Mouse (Mus musculus): ENCODE measurements at regions not wholly inside any gene's neighbourhood (a gene's known extent, or its start where the extent isn't known, plus 50 kb on each side); places are given as distances from the start of the nearest gene placed in this dataset.

DNA sequence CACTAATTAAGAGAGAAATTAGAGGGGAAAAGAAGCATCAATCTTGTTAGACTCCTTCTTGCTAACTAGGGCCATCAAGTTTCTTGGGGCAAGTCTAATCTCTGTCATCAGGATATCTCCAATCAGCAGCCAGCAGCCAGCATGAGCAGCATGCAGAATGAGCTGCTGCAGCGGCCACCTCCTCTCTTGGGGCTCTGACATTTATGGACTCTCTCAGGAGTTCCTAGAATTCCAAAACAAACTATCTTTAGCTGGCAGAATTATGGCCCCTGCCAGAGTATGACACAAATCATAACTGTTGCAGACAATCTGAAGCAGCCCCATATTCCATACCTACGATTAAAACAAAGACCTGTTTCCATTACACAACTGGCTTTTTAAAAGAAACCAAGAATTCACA is 56.0 kb upstream of the Tfap2a start:
- in situ Hi-C loops (cut with MboI, MseI): no loop called here

DNA sequence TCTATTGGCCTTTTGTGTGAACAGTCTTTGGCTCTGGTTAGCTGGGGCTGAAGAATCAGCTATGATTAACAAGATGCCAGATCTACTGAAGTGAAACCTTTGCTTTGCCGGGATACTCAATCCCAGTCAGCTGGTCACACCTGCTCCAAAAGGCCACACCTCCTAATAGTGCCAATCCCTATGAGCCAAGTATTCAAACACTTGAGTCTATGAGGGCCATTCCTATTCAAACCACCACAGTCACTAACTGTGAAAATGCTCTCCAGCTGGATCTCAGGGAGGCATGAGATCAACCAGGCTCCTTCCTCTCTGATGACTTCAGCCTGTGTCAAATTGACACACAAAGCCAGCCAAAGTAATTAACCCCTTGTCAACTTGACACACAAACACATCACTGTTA is 54.8 kb upstream of the Tfap2a start:
- in situ Hi-C loops (cut with MboI, MseI): no loop called here

DNA sequence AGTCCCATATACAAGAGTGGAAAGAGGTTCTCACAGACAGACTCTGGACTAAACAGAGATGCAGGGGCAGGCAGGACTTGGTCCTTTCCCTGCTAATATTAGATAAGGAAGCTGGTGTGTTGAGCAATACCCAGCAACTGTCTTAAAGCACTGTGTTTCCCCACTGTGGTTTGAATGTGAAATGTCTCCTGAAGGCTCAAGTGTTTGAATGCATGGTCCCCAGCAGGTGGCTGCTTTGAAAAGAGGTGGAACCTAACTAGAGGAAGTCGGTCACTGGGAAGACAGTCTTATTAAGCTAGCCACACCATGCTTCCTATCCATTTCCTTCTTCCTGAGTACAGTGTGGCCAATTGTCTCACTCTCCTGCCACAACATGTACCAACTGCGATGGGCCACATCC is 50.0 kb upstream of the Tfap2a start:
- in situ Hi-C loops (cut with MboI, MseI): loop anchor here in 1 of 2 experiments (5.0 kb wide), 1 partner anchor 86 kb away; no protein-coding TSS in a partner anchor

All from T-helper 17 cell (primary cell).